Mouse (Mus musculus): Measurements from ENCODE around the gene Nfasc.
A peak's percentile ranks its signal among the peaks of the same experiment; 100 is the strongest.

The Nfasc gene

DNA sequence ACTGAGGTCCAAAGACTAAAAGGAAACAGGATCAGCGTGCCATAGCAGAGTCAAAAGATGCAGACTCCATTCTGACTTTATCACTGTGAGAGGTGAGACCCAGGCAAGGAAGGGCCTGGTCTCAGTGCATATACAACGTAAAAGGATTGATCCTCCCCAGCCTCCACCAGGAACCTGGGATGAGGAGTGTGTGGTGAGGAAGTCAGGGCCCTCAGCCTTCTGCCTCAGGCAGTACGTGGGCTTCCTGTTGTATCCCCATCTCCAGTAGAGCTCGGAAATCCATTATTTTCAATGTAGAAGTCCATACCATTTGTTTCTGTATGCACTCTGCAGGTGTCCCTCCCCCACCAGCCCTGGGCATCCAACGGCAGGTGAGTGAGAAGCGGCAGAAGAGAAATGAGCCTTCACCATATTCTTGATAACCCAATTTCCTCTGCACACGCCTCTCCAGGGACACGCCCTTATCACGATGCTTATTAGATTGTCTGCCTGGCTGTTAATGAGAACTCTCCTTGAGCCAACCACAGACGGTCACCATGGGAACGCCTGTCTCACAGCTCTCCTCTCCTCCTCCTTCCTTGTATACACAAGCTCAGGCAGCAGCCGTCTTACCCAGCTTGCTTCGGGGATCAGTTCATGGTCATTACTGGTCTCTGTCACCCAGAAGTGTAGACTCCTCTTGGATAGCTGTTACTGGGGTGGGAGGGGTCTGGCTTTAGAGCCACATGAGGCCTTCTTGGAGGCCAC, 100.4 kb downstream of the Nfasc start:
- peak; percentile 32 for DNase-seq (ENCODE audit: low spot score)

DNA sequence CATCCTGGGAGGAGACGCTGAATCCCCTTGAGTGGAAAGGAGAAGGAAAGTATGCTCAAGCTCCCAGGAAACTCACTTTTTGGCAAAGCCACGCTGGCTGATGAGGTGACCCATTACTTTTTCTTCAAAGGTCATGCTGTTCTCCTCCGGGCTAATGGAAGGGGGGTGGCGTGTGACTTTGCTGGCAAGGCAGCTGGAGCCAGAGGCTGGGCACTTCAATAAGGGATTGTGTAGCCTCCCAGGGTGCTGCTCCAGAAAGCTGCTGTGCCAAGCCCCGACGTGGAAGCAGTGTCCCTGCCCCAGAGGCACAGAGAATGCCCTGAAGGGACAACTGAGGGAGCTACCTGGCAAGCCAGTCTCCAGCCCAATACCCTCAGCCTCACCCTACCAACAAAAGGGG, 101.3 kb downstream of the Nfasc start:
- no peak for DNase-seq (ENCODE audit: low spot score)

DNA sequence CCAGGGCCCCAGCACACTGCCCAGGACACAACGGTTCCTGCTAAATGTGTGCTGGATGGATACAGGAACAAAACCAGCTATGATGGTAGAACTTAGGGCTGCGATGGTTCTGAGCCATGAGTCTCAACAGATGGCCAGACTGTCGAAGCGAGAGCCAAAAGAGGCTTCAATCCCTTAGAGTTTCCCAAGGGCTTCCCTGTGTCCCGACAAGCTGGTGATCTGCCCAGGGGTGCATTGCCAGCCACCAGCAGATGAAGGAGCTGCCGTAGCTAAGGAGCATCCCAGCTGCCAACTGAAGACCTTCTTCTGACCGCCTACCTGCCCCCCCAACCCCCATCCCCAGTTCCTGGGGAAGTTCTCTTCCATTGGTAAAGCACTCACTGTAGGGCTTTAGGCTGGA, 104.3 kb downstream of the Nfasc start:
- no peak for DNase-seq (ENCODE audit: low spot score)

DNA sequence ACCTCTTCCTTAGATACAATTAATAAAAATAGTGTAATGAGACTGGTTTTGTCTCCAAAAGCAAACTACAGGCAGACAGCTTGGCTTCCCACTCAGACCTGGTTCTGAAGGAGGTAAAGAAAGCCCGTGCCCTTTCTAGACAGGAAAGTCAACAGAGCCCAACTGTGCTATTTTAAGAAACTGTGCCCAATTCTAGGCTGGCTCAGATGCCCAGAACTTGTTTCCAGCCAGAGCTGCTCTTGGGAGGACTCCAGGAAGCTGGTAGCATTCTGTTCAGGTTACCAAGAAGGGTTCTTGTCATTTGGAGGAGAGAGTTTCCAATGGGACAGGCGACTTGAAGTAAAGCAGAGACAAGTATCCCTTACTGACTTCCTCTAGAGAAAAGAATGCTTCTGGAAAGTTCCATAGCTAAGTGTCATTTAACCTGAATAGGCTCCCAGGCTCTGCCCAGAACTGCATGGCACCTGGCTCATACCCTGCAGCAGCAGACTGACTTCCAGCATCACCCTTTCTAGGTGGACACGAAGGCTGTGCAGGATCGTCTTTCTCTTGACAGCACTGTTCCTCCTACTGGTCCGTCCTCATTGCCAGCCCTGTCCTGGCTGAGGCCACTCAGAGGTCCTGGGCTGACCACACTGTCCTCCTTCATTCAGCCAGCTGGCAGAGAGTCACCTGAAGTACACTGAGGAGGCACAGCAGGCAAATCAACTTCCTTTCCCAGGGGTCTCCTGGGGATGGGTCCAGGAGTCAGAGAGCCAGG, 111.8 kb downstream of the Nfasc start:
- no peak for DNase-seq (ENCODE audit: low spot score)

DNA sequence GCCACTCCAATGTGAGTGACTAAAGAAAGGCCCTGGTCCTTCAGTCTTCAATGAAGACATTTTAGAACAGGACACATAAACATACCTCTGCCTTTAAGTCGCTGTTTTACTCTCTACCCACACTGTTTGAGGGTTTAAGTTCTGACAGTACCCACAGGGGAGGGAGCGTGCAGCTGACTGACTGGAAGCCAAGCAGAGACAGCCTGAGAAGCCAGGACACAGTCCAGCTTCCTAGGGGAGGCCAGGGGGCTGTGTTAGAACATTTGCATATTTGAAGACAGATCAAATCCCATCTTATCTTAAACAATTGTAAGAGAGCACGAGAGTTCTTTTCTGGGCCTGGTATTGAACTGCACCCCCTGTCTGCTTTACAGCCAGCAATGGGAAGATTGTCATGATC, 113.0 kb downstream of the Nfasc start:
- no peak for DNase-seq (ENCODE audit: low spot score)

DNA sequence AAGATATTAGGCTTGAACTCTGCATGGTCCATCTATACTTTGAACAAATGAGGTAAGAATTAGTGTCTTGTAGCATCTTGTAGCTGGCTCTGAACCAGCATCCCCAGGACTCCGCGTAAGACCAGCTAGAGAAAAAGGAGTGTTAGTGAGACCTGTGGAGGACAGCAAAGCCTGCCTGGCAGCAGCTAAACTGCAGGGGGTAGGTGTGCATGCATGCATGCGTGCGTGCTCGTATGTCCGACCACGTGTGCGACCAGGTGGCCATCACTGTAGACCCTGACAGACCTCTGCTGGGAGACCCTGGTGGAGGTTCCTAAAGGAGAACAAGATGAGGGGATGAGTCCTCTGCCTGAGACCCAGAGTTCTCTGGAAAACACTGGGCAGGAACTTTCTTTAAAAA, 113.4 kb downstream of the Nfasc start:
- DNase-seq (ENCODE audit: low spot score), result no peak

DNA sequence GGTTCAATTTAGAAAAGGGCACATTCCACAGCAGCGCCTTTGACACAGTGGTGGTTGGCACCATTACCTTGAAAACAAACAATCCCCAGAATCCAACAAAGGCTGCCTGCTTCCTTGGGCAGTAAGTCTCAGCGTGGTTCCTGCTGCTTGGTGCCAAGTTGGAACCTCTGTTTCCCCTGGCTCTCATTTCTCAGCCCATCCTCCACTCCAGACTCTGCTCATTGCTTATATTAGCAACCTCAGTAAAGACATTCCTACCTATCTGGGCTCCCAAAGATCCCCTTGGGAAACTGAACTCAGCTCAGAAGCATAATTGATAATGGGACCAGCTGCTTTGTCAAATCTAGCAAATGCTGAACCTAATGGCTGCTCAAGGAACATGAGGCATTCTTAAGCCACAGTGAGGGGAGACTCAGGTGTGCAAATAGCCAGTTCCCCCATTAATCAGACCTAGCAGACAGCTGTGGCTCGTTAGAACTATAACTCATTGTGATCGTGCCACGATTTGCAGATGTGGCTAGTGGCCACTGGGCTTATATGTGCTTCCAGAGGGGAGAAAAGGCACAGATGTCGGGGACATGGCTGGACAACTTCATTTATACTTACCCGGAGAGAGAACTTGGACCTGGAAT, 115.4 kb downstream of the Nfasc start:
- DNase-seq (ENCODE audit: low spot score), result no peak

DNA sequence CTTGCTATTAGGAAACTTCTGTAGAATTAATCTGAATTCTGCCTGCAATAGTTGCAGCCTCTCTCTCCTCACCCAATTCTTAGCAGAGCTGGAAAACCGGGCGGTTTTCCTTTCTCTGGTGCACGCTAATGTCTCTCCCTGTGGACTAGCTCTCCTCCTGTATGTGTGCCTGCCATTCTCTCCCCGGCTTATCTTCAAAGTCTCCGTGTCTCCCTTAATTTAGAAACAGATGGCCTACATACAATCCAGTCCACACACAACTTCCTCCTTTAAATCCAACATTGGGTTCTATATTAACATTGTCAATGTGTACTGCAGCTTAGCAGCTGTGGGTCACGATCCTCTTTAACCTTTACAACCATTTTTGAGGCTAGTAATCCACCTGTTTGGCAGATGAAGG, 116.6 kb downstream of the Nfasc start:
- no peak for DNase-seq (ENCODE audit: low spot score)

DNA sequence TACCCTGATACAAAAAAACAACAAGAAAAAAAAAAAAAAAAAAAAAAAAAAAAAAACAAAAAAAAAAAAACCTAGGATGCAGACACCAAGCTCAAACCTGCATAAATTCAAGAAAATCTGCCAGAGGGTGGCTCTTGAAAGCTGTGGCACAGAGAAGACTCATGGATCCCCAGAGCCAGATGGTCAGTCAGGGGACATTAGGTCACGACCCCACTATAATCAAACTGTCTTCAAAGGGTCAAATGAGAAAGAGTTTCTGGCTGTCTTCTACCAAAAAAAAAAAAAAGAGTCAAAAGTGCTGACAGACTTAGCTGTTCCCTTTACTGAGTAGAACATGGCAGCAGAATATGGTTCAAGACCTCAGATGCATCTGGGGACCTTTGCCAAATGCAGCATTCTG, 117.1 kb downstream of the Nfasc start:
- peak; percentile 66 for DNase-seq (ENCODE audit: low spot score)

DNA sequence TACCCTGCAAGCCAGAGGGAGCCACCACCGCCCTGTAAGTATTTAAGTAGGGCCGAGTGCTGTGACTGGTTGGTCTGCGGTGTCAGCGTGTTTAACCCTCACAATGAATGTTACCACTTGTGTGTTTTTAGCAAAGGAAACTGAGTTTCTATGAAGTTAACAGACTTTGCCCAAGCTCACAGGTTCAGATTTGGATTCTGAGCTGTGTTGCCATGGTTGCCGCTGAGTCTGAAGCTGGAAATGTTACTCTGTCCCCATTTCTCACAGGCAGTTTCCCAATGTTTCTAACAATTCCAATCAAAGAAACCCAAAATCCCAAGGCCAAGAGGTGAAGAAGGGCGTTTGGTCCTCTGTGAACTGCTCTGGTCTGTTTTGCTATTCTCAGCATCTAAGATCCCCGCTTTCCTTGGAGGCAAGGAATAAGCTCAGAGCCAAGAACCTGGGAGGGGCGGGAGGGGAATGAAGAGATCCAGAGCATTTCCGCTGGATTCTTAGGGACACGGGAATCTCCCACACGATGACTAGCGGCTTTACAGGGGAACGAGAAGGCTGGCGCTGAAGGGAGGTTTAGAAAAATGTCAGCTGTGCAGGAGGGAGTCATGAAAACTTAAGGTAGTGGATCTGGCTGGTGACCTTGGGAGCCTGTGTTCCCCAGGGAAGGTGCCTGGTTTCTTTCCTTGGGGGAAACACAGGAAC, 117.8 kb downstream of the Nfasc start:
- DNase-seq (ENCODE audit: low spot score), result peak; percentile 14

DNA sequence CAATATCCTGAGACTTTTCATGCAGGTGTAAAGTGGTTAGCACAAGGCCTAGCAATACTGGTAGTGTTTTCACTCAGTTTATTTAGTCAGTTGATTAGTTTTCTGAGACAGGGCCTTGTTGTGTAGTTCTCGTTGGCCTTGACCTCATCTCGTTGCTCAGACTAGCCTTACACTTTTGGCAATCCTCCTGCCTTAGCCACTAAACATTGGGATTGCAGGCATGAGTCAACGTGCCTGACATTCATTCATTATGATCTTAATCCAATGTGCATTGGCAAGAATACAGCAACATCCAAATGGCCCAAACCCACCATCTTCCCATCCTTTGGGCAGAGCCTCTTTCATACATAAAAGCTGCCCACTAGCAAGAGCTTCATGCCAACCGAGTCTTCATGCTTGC, 129.5 kb downstream of the Nfasc start:
- DNase-seq (ENCODE audit: low spot score), result no peak

DNA sequence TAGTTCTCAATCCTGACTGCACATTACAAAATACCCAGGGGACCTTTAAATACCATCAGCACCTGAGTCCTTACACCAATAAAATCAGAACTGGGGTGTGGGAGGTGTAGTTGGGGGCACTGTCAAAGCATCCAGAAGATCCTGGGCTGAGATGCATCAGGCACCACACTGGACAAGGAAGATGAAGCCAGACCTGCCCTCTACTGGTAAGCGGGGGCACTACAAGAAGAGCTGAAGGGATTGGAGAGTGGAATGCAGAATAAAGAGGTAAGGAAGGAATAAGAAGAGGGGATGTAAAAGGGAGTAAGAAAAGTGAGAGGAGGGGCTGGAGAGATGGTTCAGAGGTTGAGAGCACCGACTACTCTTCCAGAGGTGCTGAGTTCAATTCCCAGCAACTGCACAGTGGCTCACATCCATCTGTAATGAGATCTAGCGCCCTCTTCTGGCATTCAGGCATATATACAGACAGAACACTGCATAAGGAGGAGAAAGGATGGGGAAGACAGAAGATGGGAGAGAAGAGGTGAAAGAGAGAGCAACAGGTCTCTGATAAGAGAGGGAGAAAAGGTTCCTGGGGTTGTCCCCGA, 132.5 kb downstream of the Nfasc start:
- peak; percentile 73 for DNase-seq (ENCODE audit: low spot score)

DNA sequence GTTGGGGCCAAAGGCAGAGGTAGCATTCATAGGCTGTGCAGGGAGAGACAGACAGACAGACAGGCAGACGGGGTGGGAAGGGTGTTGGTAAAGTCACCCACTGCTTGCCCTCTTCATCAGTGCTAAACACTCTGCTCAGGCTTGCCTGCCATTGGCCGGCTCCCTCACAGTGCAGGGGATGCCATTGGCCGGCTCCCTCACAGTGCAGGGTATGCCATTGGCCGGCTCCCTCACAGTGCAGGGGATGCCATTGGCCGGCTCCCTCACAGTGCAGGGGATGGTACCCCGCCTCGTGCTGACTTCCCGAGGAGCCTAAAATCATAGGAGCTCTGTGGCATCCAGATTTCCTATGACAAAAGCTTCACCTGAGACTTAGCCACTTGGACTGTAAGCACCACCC, 139.4 kb downstream of the Nfasc start:
- no peak for DNase-seq (ENCODE audit: low spot score)

DNA sequence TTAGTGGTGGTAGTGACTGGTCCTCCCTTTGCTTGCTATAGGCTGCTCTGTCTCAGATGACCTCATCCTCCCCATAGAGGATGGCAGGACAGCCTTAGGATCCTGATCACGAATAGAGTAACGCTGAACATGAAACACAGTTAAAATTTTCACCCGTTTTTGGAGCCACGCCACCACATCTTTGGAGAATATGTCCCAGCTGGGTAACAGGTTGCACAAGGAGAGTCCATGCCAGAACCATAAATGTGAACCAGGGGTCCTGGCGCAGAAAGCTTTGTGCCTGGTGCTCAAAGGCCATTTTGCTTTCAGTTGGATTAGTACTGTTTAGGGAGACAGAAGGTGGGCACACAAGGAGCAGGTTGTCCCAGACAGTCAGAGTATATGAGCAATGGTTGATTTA, 143.6 kb downstream of the Nfasc start:
- no peak for DNase-seq (ENCODE audit: low spot score)

DNA sequence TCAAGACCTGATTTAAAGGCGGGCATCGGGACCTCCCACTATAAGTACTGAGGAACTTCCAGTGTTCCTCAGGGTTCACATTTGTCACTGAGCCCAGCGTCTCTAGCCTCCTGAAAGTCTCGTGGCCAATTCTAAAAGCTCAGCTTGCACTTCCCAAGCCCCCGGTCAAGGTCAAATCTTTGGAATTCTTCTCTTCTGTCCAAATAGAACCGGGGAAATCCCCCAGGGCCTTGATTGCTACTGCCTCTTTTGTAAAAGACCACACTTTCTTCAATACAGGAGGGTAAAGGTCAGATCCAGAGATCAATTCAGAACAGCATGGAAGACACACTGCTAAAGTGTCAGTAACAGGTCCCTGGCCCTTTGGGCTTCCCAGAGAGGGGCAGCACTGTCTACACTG, 145.9 kb downstream of the Nfasc start:
- no peak for DNase-seq (ENCODE audit: low spot score)

DNA sequence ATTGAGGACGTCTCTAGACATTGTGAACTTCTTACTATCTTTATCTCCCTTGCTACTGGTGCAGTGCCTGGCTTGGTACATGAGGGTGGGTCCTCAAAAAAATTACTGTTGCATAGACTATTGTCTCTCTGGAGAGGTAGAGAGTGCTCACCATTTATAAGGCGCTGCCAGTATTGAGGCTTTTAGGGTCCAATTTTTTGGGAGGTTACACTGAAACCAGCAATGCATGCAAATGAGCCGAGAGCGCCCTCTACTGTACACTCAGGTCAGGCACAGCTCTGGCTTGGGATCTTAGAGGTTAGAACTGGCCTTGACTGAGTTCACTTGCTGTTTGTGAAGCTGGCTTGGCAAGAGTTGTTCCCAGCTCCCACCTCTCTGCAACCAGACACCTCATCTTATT, 147.0 kb downstream of the Nfasc start:
- DNase-seq (ENCODE audit: low spot score), result peak; percentile 89

DNA sequence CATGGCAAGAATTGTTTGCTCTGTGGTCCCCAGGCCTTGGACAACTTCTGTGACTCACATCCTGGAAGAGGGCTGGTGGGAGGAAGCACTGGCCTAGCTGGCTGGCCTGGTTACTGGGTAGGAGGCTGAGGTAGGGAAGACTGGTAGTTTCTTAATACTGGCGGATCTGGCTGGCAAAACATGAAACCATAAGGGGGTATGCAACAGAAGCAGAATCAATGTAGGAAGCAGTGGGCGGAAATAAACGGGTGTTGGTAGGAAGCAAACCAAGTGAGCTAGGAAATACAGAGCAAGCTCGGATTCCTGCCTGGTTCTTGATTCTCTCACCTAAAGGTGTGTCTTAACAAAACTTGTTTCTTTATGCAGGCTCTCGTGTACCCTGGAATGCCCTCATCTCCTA, 149.5 kb downstream of the Nfasc start:
- no peak for DNase-seq (ENCODE audit: low spot score)

DNA sequence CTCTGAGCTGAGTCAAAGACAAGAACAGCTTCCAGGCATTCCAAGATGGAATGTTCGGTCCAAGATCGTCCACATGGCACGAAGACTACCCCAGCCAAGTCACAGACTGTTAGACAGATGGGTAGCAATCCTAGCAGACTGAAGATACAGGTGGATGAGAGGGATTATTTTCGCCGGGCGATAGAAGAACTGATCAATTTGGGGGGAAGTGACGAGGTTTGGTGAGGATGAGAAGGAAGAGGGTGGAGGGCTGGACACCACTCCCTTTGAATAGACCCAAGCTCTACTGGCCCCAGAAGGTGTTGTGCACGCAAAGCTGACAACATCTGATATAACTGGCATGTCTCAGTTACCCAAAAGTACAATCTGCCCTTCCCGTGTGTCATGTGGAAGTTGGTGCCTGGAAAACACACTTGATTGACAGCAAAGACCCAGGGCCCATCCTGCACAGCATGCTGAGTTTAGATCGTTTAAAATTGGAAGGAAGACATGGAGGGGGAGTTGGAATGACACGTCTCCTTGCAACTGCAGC, 150.1 kb downstream of the Nfasc start:
- DNase-seq (ENCODE audit: low spot score), result no peak

DNA sequence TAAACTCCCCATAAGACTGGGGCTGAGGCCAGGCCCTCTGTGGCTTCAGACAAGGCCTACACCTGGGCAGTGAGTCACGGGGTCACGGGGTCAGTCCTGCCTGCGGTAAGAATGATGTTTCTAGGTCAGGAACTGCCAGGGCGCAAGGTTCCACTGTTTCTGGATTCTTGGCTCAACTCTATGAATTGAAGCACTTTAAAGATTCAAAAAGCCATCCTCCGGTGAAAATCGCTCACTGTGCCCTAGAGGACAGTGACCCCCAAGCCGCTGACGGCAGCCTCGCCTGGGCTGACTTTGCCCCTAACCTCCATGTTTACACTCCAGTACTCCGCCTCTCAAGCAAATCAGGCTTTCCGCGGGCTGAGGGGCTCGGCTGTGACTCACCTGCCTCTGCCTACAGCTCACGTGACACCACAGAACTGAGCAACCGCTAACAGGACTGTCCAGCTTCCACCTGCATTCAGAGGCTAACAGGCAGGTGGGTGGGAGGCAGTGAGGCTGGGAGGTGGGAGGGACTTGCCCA, 154.9 kb downstream of the Nfasc start:
- peak; percentile 20 for DNase-seq (ENCODE audit: low spot score)

DNA sequence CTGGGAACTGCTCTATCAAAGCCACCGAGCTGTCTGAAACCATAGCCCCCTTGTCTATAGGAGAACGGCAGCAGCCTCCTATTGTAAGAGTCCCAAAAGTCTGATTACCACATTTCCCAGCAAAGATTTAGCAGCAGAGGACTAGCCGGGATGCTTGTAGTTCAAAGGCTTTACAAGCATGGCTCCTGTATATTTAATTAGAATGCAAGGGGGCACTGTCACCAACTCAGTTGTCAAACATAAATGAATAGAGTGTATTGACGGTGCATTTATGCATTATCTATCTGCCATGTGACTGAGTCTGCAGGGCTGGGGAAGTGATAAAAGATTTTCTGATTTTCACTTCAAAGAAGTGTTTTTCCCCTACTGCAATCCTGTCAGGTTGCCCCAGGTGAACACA, 156.2 kb downstream of the Nfasc start:
- DNase-seq (ENCODE audit: low spot score), result no peak

DNA sequence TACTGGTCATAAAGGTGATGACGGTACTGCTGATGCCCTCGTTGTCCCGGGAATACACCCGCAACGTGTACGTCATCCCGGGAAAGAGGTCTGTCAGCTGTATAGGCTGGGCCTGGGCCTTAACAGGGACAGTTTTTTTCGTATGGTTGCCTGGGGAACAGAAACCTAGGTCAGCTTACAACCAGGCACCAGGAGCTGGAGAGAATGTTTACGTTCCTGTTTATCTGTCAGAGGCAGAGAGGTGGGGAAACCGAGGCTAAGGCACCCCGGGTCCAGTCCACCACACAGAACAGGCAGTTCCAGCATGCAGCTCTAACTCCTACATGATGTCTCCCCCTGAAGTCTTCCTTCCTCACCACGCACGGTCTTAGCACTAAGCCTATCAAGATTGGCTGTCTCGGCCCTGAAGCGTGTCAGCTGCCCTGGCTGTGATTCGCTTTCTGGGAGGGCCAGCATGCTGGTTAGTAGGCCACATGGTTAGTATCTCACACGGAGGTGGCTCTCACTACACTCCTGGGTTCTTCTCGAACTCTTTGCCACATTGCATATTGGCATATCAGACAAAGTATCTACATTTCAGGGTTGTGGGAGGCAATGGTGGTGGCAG, 158.5 kb downstream of the Nfasc start:
- DNase-seq (ENCODE audit: low spot score), result no peak

Measured in embryo, embryonic 10 days (tissue).